Mouse (Mus musculus) MEL (cell line): ENCODE data around the gene Atxn2.

Experiments
- MAX ChIP-seq: IDR thresholded peaks from 2 replicates; pipeline ENCODE4 v1.6.1; 2011; ENCODE audit warnings: low read length, improper control_type of control experiment
- POLR2A ChIP-seq, 2 experiments: IDR thresholded peaks; 2 replicates each; pipeline ENCODE4 v1.6.1; 2011 to 2012; ENCODE audit warnings: low read length in 2 of 2, mild to moderate bottlenecking in 2 of 2, control low read depth in 1 of 2, improper control_type of control experiment in 1 of 2, low read depth in 1 of 2, moderate library complexity in 1 of 2; ENCODE audit not compliant: control insufficient read depth in 1 of 2, insufficient read depth in 1 of 2, poor library complexity in 1 of 2
- RCOR1 ChIP-seq: IDR thresholded peaks from 2 replicates; pipeline ENCODE4 v1.6.1; 2012; ENCODE audit warnings: low read depth, mild to moderate bottlenecking, inconsistent platforms, low read length, improper control_type of control experiment

- TF ChIP-seq POLR2A (IDR thresholded peaks at IDR 0.05; ENCODE audit: control insufficient read depth in 1 of 2, insufficient read depth in 1 of 2, low read depth in 1 of 2, low read length in 2 of 2, poor library complexity in 1 of 2), result no peak
- TF ChIP-seq RCOR1, result no peak
- TF ChIP-seq MAX, result no peak
Measured at GRCm38 (mm10) chr5:121833159-121833558, 122.0 kb downstream of the Atxn2 start.
